Mouse (Mus musculus) MN1 (cell line): ENCODE measurements around the gene Man2a1.

ENCODE experiments used
- DNase-seq: peaks from one replicate; pipeline ENCODE4 v3.0.0-alpha.2; 2016; ENCODE audit warnings: low spot score

Man2a1 gene

DNA sequence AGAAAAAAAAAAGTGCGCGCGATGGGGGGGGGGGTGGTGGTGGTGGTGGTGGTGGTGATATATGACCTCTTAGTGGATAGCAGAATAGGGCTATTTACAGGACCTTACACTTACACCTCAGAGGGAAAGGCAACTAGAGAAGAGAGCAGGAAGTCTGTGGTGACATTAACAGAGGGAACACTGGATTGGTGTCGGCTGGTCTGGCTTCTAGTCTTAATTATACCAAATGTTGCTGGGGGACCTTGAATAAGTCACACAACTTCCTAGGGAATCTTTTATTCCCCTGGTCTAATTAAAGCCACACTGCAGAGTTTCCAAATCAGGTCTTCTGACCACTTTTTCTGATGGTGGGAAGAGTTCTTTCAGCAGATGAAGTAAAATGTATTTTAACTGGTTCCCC lies 163.0 kb downstream of the Man2a1 start:
- DNase-seq: no peak

DNA sequence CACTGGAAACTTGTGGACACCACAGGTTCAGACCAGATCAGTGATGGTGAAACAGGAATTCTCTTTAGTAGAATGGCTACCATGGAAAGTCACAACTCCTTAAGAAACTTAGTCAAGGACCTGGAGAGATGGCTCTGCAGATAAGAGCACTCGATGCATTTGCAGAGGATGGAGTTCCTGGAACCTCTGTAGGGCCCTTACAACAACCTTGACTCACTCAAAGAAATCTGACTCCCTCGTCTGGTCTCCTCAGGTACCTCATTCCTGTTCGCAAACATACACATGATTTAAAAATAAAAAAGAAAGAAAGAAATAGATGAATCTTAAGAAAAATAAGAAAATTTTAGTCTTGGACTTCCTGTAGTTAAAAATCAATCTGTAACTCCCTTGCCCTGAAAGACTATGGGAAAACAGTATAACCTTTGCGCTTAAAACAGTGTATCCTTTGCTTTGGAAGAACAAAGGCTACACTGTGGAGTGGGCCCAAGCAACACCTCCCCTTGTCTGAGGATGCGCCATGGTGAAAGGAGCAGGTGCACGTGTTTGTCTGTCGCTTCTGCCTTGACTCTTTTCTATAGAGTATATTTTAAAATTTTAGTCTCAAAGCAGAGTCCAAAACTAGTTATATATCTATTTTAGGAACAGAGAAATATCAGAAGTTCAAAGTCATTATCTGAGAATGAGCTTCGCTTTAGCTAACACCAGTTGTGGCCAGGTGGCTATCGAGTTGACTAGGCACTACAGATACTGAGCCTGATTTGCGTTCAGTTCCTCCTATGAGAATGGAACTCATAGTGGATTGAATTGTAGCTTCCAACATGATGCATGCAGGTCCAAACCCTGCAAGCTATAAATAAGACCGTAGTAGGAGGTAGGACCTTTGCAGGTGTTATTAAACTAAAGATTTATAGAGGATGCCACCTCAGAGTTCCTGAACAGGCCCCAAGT lies 163.9 kb downstream of the Man2a1 start:
- DNase-seq: no peak

DNA sequence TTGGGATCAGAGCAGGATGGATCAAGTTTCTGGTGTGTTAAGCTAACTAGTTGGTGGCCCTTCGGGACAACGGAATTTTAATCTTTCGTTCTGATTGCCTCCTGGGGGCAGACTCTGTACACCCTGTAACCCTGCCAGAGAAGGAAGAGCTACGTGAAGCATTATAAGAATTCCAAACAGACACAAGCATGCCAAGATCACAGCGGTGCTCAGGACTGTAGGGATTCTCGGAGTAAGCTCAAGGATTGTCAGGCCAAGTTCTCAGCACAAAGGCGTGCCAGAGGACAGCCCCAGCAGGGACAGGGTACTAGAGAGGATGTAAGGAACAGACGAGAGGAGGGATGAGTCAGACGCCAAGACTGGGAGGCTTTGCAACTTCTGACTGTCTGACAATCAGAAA lies 164.8 kb downstream of the Man2a1 start:
- no peak for DNase-seq

DNA sequence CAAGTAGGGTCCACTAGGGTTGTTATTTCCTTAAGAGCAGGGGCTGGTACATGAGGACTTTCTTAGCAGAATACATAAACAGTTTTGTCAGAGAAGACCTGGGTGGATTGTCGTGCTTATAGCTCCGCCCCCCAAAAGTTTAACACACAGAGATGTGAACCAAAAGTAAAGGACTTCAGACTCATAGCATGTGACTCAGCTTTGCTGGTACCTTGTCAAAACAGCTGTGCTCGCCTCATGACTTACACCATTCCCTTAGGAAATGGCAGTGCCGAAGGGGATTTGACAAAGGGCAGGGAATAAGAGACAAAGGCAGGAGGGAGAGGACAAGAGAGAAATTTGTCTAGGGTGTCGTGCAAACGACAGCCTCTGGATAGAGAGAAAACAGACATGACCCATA lies 166.0 kb downstream of the Man2a1 start:
- DNase-seq: no peak

GRCm38 (mm10) chr17:64770277-64770676 lies 169.7 kb downstream of the Man2a1 start:
- DNase-seq: no peak

DNA sequence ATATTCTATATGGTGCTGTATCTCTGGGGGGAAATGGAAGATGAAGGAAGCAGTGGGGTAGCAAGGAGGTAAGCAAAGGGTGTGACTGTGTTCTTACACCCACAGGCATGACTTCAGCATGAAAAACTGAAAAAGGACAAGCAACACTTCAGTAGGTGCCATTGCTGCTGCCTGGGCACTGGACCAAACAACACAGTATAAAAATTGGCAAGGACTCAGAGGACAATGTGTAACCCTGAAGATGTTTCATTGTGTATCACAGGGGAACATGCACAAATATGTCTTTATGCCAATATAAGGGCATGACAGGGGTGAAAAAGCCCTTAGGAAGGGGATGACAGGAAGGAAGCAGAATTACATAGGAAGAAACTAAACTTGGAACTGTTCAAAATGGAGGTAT lies 172.1 kb downstream of the Man2a1 start:
- DNase-seq: no peak

- no peak for DNase-seq
These were observed 173.7 kb downstream of the Man2a1 start for GRCm38 (mm10) chr17:64774218-64774617.

DNA sequence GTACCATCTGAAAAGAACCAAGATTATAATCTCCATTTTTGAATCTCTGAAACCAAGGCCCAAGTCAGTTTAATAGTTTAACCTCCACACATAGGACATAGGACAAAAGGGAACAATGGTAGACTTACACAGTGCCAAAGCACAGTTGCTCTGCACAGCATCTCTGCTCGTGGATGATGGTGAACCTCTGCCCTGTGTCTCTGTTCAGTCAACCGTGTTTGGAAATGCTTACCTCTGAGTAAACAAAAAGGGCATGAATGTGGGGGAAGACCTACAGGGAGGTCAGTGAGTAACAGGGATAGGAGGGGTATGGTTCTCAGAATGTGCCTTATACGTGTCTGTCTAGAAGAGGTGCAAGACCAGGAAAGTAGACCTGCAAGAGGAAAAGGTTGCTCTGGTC lies 177.8 kb downstream of the Man2a1 start:
- DNase-seq: no peak

DNA sequence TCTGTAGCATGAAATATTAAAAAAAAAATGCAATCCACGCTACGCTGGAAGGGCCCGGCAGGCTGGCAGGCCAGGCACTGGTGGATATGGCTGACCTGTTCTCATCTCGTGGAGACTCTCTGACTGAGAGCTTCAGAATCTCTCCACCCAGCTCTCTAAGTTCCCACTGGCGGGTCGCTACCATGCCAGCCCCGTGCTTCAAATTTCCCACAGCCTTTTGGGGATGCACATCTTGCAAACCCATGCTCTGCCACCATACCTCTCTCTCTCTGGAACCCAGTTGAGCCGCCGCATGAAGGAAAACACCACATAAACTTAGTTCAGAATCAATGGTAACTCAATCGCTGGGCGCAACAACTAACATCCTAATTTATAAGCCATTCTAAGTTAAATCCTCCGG lies 178.2 kb downstream of the Man2a1 start:
- DNase-seq: no peak

GRCm38 (mm10) chr17:64780753-64781490 lies 180.4 kb downstream of the Man2a1 start:
- DNase-seq: no peak

DNA sequence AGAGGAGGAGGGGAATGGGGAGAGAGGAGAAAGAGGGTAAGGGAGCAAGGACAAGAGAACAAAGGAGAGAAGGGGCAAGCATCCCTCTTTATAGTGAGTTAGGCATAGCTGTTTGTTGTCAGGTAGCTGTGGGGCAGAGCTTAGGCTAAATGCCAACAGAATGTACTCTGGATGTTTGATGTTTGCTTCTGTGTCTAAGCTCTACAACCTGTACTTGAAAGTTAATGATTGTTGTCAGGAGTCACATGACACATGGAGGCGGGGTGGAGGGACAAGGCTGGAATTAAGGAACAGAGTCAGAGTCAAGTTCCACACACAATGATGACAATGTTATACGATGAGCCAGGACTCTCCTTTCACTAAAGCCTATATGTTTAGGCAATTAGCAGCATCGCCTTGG lies 181.8 kb downstream of the Man2a1 start:
- no peak for DNase-seq

- peak; percentile 28 for DNase-seq
These were observed 185.4 kb downstream of the Man2a1 start for GRCm38 (mm10) chr17:64785961-64786360.

DNA sequence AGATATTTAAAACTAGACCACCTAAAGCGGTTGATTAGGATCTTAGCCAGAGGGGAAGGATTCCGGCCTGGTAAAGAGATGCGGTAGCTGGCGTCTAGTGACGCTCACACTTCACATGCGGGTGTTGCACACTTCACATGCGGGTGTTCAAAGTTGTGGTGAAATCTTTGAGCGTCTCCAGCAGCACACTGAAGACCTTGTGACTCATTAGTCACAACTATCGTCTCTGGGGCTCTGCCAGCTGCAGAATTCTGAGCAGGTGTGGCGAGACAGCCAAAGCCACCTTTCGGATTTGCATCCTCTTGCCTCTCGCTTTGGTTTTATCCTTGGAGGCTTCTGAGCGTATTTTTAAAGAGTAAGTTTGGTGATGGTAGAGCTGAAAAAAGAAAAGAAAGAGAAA lies 187.8 kb downstream of the Man2a1 start:
- no peak for DNase-seq

DNA sequence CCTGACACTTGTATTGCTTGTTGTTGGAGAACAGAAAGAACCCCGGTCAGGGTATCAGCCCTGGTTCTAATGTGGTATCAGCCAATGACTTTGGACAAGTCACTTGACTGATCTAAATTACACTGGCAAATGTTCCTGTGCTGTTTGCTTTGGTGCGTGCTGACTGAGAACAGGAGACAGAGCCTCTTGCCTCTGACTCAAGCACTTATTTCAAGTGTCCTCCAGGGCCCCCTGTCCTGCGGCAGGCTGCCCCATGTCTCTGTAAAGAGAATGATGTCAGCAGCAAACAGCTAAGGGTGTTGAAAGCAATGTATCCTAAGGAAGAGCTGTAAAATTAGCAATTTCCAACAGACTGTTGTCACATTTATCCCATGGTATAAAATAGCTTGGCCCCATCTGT lies 188.6 kb downstream of the Man2a1 start:
- DNase-seq: no peak

GRCm38 (mm10) chr17:64792076-64792475 lies 191.5 kb downstream of the Man2a1 start:
- no peak for DNase-seq

- no peak for DNase-seq
These were observed 192.1 kb downstream of the Man2a1 start for GRCm38 (mm10) chr17:64792623-64793022.

DNA sequence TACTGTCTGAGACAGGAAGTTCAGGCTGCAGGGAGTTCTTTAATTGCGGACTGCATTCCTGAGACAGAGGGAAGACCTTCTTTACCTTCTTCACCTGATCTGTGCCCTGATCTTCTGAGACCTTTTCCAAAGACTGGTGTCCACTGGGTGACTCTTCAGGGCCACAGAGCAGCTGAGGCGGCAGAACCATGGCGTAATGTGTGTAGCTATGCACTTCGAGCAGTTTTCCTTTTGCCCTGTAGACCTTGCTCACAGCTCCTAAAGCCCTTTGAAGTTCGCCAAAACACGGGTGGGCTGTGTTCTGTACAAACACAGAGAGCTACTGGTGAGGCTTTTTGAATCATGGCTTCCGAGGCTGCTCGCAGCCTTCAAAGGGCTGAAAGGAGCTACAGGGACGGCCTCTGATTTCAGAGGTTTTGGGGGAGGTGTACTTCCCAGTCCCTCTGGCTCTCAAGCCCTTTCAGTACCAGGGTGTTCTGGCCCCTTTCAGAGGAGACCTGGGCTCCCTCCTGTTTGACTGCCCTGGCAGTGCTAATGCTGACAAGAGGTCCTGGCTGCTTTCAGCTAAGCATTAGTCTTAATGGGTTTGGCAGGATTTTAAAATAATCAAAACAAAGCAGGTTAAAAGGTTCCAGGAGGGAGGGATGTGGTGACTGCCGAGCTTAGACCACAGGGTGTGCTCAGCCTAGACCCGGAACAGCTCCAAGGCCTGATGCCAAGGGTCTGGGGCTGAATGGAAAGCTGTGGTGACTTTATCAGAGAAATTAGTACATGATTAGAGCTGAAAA lies 201.8 kb downstream of the Man2a1 start:
- DNase-seq: peak; percentile 66

DNA sequence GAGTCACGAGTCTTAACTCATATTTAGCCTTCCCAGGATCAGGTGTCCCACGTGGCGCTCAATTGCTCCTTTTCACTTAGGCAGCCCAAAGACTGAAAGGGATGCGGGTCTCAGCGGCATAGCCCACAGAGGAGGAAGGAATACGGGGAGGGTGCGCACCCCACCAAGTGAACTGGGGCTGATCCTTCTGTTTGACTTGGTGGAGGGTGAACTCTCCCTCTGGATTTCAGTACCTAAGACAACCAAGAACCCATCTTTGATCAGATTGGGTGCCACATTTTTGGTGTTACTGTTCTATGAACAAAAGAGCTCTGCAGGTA lies 202.4 kb downstream of the Man2a1 start:
- DNase-seq: no peak
